Mouse (Mus musculus): Measurements from ENCODE around the gene Pde6d. TPM values are rescaled to one million over a fixed set of nuclear protein-coding genes. Genes with fewer than 3 reads are reported as not detected.
"Not testable (repeated sequence)": the region's sequence is repeated elsewhere in the genome, so short reads cannot be mapped to it uniquely, and the experiment has no call there.

The Pde6d gene
- polyA plus RNA-seq, 1 experiment from 2014 or later = 115 TPM

GRCm38 (mm10) chr1:86559232-86559631 is 23.2 kb downstream of the Pde6d start:
- WGBS = 93% methylated on average over 3 of the region's 3 CpGs
- H3K27me3 ChIP-seq = no peaks in the 10 kb centered on the region
- no peak overlapping the region for H3K9ac ChIP-seq
- no peaks in the 10 kb centered on the region for H3K4me1 ChIP-seq (replicated peaks)
- H3K4me3 ChIP-seq = no peak overlapping the region
- ATAC-seq (ENCODE audit: low FRiP score, low read depth) = no peak
- H3K36me3 ChIP-seq = peaks cover 22% of the 10 kb centered on the region
- no peaks in the 10 kb centered on the region for H3K9me3 ChIP-seq
- no peak overlapping the region for H3K27ac ChIP-seq (replicated peaks)
- H3K4me2 ChIP-seq = no peak overlapping the region

DNA sequence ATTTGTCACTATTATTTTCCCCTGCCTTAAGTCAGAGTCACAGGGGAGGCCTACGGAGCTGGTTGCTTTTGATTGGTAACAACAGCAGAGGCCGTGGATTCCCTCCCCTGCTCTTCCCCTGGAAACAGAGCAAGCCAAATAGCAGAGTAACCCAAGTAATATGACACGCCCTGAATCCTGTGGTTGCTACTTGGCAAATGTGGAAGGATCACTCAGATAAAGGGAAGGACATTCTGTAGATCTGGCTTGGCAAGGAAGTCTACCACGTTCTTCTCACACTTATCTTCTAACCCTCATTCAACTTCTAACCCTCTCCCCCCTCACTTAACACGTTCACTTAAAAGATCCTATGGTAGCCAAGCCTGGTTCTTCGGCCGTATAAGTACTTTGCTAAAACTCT is 24.6 kb downstream of the Pde6d start:
- Histone ChIP-seq H3K4me1 (replicated peaks) (no peaks in the 10 kb centered on the region), H3K4me3 (no peak overlapping the region), H3K9me3 (no peaks in the 10 kb centered on the region), H3K27ac (replicated peaks) (no peak overlapping the region), H3K4me2 (no peak overlapping the region), H3K27me3 (no peaks in the 10 kb centered on the region), H3K36me3 (peaks cover 10% of the 10 kb centered on the region), H3K9ac (no peak overlapping the region)
- ATAC-seq (ENCODE audit: low FRiP score, low read depth) = no peak
- WGBS = 81% methylated on average over 7 of the region's 7 CpGs

DNA sequence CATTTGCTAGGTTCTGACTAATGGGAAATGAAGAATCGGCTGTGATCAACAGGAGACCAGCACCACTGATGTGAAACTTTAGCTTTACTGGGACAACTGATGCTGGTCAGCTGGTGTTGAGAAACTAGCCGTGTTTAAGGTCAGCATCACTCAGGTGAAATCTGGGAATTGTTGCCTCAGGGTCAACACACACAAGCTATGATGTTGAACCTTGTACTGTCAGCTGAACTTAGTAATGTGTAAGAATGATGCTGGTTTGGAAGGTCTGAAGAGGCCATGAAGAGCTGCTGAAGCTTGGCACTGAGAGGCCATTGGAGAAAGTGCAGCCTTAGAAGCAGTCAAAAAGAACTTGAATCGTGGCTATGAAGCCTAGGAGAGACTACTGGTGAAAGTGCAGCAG is 26.8 kb downstream of the Pde6d start:
- Histone ChIP-seq H3K27ac (replicated peaks) (no peak overlapping the region), H3K9me3 (no peaks in the 10 kb centered on the region), H3K36me3 (peaks cover 10% of the 10 kb centered on the region), H3K4me3 (no peak overlapping the region), H3K4me2 (no peak overlapping the region), H3K4me1 (replicated peaks) (no peaks in the 10 kb centered on the region), H3K9ac (no peak overlapping the region), H3K27me3 (no peaks in the 10 kb centered on the region)
- 93% methylated on average over 3 of the region's 3 CpGs for WGBS
- no peak for ATAC-seq (ENCODE audit: low FRiP score, low read depth)

- WGBS = 63% methylated on average over 2 of the region's 2 CpGs
- no peaks in the 10 kb centered on the region for H3K9me3 ChIP-seq
- ATAC-seq (ENCODE audit: low FRiP score, low read depth) = no peak
- no peak overlapping the region for H3K4me3 ChIP-seq
- H3K36me3 ChIP-seq = peaks cover 14% of the 10 kb centered on the region
- no peak overlapping the region for H3K4me2 ChIP-seq
- H3K27me3 ChIP-seq = no peaks in the 10 kb centered on the region
- no peak overlapping the region for H3K9ac ChIP-seq
- H3K27ac ChIP-seq (replicated peaks) = no peak overlapping the region
- no peaks in the 10 kb centered on the region for H3K4me1 ChIP-seq (replicated peaks)
Measured at GRCm38 (mm10) chr1:86551877-86552276, 30.6 kb downstream of the Pde6d start.

GRCm38 (mm10) chr1:86551299-86551698 is 31.1 kb downstream of the Pde6d start:
- ATAC-seq (ENCODE audit: low FRiP score, low read depth) = no peak
- H3K9me3 ChIP-seq = no peaks in the 10 kb centered on the region
- no peak overlapping the region for H3K4me2 ChIP-seq
- H3K4me3 ChIP-seq = no peak overlapping the region
- peaks cover 11% of the 10 kb centered on the region; the same call in 1 of the 2 replicates for H3K36me3 ChIP-seq
- no peak overlapping the region for H3K9ac ChIP-seq
- WGBS = 83% methylated on average over 4 of the region's 4 CpGs
- H3K4me1 ChIP-seq (replicated peaks) = no peaks in the 10 kb centered on the region
- H3K27me3 ChIP-seq = no peaks in the 10 kb centered on the region
- H3K27ac ChIP-seq (replicated peaks) = no peak overlapping the region

- Histone ChIP-seq H3K4me1 (replicated peaks) (no peaks in the 10 kb centered on the region), H3K9ac (no peak overlapping the region), H3K36me3 (peaks cover 45% of the 10 kb centered on the region), H3K4me3 (no peak overlapping the region), H3K27ac (replicated peaks) (no peak overlapping the region), H3K27me3 (no peaks in the 10 kb centered on the region), H3K4me2 (no peak overlapping the region), H3K9me3 (no peaks in the 10 kb centered on the region)
- ATAC-seq (ENCODE audit: low FRiP score, low read depth) = no peak
- 44% methylated on average over 3 of the region's 3 CpGs for WGBS
Measured at GRCm38 (mm10) chr1:86546797-86547196, 35.6 kb downstream of the Pde6d start.

- Histone ChIP-seq H3K27me3 (no peaks in the 10 kb centered on the region), H3K4me1 (replicated peaks) (no peaks in the 10 kb centered on the region), H3K4me3 (no peak overlapping the region), H3K4me2 (no peak overlapping the region), H3K9ac (no peak overlapping the region), H3K27ac (replicated peaks) (no peak overlapping the region), H3K9me3 (no peaks in the 10 kb centered on the region), H3K36me3 (peaks cover 43% of the 10 kb centered on the region)
- no peak for ATAC-seq (ENCODE audit: low FRiP score, low read depth)
- WGBS = 86% methylated on average over 2 of the region's 2 CpGs
Measured at GRCm38 (mm10) chr1:86542584-86542983, 39.8 kb downstream of the Pde6d start.

DNA sequence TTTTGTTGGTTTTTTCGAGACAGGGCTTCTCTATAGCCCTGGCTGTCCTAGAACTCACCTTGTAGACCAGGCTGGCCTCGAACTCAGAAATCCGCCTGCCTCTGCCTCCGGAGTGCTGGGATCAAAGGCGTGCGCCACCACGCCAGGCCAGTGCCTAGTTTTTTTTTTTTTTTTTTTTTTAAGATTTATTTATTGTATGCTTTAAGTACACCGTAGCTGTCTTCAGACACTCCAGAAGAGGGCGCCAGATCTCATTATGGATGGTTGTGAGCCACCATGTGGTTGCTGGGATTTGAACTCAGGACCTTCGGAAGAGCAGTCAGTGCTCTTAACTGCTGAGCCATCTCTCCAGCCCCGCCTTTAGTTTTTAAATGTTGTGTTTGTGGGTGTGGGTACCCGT is 42.8 kb downstream of the Pde6d start:
- ATAC-seq (ENCODE audit: low FRiP score, low read depth) = not testable (repeated sequence)
- WGBS = 95% methylated on average over 12 of the region's 12 CpGs

GRCm38 (mm10) chr1:86538383-86538782 is 44.0 kb downstream of the Pde6d start:
- H3K4me2 ChIP-seq = no peak overlapping the region
- no peak overlapping the region for H3K27ac ChIP-seq (replicated peaks)
- WGBS = 67% methylated on average over 3 of the region's 3 CpGs
- H3K9ac ChIP-seq = no peak overlapping the region
- H3K27me3 ChIP-seq = no peaks in the 10 kb centered on the region
- H3K4me1 ChIP-seq (replicated peaks) = no peaks in the 10 kb centered on the region
- no peak for ATAC-seq (ENCODE audit: low FRiP score, low read depth)
- no peaks in the 10 kb centered on the region for H3K9me3 ChIP-seq
- H3K36me3 ChIP-seq = peaks cover 16% of the 10 kb centered on the region
- no peak overlapping the region for H3K4me3 ChIP-seq

More for the DNA sequence above, 42.8 kb downstream of the Pde6d start:
- H3K27ac ChIP-seq (replicated peaks); H3K27me3 ChIP-seq; H3K4me3 ChIP-seq; H3K4me2 ChIP-seq; H3K4me1 ChIP-seq (replicated peaks); H3K9me3 ChIP-seq; H3K9ac ChIP-seq: not testable (repeated sequence)
- peaks cover 27% of the 10 kb centered on the region for H3K36me3 ChIP-seq

DNA sequence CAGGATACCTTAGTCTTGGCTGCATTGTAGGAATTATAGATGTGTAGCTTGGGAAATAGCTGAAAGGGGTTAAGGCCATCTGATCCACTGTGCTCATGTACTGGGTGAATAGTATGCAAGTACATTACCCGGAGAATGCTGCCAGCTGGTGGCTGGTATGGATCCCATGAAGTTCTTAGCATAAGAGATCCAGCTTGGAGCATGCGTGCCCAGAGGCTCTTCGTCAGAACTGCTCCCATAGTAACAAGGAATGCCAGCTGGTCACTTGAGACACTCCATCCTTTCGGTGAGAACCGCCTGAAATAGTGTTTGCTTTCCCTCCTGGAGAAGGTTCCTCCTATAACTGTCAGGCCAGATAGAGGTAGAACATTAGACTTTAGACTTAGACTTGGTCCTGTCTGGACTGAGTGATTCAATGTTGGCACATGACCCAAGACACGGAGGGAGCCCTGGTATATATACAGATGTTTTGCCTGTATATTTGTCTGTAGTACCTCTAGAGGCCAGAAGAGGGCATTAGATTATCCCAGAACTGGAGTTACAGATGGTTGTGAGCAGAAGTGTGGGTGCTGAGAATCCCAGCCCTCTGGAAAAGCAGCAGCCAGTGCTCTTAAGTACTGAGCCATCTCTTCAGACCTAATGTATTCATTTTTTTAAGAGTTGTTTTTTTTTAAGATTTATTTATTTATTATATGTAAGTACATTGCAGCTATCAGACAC is 48.9 kb downstream of the Pde6d start:
- Histone ChIP-seq H3K4me2 (no peak overlapping the region), H3K27me3 (no peaks in the 10 kb centered on the region), H3K27ac (replicated peaks) (0 out of 2 replicates have a peak overlapping the region, but pooled peaks have one; percentile 20), H3K36me3 (peaks cover 17% of the 10 kb centered on the region), H3K4me3 (no peak overlapping the region), H3K9me3 (no peaks in the 10 kb centered on the region), H3K4me1 (replicated peaks) (peaks cover 36% of the 10 kb centered on the region), H3K9ac (no peak overlapping the region)
- no peak for ATAC-seq (ENCODE audit: low FRiP score, low read depth)
- 67% methylated on average over 6 of the region's 6 CpGs for WGBS

DNA sequence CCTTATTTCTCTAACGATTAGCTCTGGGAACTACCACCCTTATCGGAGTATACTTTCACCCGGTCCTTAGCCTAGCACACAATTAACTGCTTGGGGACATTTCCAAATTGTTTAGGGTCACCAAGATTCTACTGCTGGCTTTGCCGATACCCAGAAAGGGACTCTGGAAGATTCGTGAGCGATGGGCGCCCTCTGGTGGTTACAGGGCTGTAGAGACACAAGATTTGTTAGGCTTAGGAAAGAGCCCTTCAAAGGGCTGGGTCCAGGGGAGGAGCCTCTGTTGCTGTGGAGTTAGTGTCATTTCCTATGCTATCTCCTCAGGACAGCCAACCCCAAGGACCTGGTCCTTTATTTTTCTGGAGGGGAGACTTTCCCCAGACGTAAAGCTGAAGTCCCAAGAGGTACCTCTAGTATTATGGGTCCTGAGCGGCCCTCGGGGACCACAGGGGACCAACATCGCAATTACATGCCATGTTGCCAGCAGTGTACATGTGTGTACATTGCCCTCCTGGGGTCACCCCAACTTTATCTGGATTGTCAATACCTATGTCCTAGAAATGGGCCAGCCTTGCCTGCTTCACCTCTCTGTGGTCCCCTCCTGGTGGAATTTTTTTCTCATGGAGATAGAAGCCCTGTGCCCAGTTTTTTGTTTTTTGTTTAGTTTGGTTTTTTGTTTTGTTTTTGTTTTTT is 49.9 kb downstream of the Pde6d start:
- peak overlapping the region; percentile 41 for H3K4me2 ChIP-seq
- H3K9ac ChIP-seq = no peak overlapping the region
- H3K27ac ChIP-seq (replicated peaks) = peak overlapping the region; percentile 71
- ATAC-seq (ENCODE audit: low FRiP score, low read depth) = peak; percentile 49; the same call in 1 of the 2 replicates
- no peaks in the 10 kb centered on the region for H3K9me3 ChIP-seq
- H3K36me3 ChIP-seq = peaks cover 17% of the 10 kb centered on the region
- H3K4me3 ChIP-seq = peak overlapping the region; percentile 7; the same call in 1 of the 2 replicates
- H3K4me1 ChIP-seq (replicated peaks) = peaks cover 36% of the 10 kb centered on the region
- WGBS = 24% methylated on average over 11 of the region's 11 CpGs
- no peaks in the 10 kb centered on the region for H3K27me3 ChIP-seq

DNA sequence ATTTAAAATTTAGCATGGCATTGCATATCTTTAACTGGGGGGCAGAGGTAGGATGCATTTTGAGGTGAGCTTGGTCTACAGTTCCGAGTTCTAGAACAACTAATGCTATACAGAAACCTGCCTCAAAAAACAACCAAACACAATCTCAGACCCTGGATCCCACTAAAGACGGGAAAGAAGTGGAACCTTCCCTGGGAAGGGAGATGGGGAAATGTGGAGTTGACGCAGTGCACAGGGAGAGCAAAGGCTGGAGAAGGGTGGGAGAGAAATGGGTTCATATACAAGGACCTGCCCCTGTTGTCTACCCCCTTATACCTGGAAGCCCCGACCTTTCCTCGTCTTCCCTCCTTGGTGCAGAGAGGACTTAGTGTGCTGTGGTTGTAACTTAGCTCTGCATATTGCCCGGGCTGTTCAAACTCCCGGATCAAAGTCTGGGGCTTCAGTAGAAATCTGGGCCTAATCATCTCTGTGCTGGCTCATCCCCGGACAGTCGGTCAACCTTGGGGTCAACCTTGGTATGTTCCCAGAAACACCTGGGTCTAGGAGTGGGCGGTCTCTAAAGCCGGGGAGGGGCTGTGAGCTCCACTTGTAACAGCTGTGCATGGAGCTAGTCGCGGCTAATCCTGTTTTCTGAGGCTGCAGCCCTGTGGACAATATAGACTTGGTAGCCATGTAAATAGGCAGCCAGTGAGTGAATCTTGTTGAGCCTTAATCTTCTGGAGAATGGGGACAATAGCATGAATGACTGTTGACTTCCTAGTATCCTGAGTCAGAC is 50.7 kb downstream of the Pde6d start:
- Histone ChIP-seq H3K9ac (0 out of 2 replicates have a peak overlapping the region, but pooled peaks have one; percentile 18), H3K27ac (replicated peaks) (peak overlapping the region; percentile 71), H3K36me3 (peaks cover 17% of the 10 kb centered on the region), H3K4me2 (peak overlapping the region; percentile 41), H3K27me3 (no peaks in the 10 kb centered on the region), H3K4me1 (replicated peaks) (peaks cover 36% of the 10 kb centered on the region), H3K9me3 (no peaks in the 10 kb centered on the region), H3K4me3 (peak overlapping the region; percentile 7)
- 9% methylated on average over 13 of the region's 13 CpGs for WGBS
- peak; percentile 23; the same call in 1 of the 2 replicates for ATAC-seq (ENCODE audit: low FRiP score, low read depth)
